Mouse (Mus musculus) cerebellum, adult 8-10 months (tissue): ENCODE measurements at regions not wholly inside any gene's neighbourhood (a gene's known extent, or its start where the extent isn't known, plus 50 kb on each side); places are given as distances from the start of the nearest gene placed in this dataset.

Experiments used
- DNase-seq: peaks from one replicate; pipeline ENCODE4 v3.0.0; 2022

GRCm38 (mm10) chr9:46443191-46444095, 123.7 kb upstream of the 4931429L15Rik start:
- DNase-seq: no peak

- no peak for DNase-seq
Measured at GRCm38 (mm10) chr9:46442739-46443181, 123.0 kb upstream of the 4931429L15Rik start.

- no peak for DNase-seq
Measured at GRCm38 (mm10) chr9:46440226-46440625, 120.4 kb upstream of the 4931429L15Rik start.

DNA sequence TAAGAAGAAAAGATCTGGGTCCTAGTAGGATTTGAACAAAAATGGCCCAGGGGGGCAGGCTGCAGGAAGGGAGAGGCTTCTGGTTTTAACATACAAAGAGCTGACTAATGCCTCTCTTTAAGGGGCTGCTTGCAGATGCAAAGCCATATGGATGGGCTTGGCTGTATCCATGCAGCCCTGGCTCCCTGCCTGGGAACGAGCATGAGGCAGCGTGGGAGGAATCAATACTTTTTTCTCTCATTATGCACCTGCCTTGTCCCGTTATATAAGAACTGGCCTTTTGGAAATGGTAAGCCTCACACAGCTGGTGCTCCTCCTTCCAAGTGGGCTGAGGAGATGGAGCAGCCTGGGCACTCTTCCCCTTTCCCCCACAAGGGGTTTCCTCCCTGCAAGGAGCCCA, 114.9 kb upstream of the 4931429L15Rik start:
- DNase-seq: peak; percentile 37

DNA sequence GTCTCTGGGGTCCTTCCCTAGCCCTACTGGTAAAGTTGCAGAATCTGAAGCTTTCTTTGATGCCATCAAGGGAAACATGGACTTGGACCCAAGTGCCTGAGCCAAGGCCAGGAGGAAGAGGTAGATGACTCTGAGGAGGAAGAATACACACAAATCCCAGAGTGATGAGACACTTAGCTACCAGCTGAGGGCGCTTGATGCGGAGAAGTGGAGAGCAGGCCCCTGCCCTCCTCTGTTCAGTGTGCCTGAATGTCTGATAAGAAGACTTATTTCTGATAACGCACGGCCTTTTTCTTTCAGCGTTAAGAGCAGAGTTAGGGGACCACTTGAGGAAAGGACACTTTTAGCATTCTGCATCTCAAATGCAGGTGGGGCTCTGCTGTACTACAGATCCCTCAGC, 113.9 kb upstream of the 4931429L15Rik start:
- DNase-seq: no peak

DNA sequence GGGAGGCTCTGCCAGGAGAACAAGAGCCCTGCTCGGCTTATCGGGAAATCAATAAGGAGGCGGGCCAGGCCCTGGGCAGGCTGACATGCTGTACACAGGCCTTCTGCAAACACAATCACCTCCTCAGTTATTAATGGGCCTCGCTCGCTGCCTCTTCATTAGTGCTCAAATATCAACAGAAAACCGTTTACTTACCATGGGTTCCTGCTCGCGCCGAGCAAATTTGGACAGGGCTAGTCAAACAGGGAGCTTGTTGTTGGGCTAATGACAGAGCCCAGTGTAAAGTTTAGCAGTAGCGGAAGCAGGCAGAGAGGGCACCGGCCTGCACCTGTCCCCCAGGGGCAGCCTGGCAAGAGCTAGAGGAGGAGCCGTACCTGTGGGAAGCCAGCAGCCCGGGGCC, 111.3 kb upstream of the 4931429L15Rik start:
- DNase-seq: no peak

DNA sequence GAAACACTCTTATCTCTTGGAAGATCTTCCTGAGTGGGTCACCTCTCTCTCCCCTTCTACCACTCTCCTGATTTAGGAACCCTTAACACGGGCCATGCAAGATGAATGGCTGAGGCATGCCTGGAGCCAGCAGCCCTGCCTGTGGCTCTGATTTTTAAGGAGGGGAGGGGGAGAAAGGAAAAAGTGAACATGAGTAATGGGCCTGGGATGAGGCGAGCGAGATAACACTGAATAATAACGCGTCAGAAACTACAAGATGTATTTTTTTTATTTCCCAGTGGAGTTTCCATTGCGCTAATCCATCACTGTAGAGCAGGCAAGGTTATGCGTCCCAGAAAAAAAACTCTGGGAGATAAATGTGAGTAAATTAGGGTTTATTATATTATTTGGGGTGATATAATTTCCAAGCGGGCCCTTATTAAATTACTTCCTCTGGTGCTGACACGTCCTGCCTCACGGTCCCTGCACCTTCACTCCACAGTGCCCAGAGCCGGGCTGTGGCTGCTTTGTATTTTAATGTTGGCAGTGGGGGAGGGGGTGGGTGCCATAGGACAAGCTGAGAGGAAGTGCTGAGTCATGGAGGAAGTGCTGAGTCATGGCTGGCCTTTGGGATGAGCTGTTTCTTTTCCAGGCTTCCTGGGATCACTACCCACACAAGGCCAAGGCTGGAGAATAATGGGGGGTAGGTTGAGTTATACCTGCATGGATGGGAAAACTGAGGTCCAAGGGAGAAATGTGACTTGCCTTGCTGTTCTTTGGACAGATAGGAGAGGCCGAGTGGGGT, 103.6 kb upstream of the 4931429L15Rik start:
- DNase-seq: no peak

DNA sequence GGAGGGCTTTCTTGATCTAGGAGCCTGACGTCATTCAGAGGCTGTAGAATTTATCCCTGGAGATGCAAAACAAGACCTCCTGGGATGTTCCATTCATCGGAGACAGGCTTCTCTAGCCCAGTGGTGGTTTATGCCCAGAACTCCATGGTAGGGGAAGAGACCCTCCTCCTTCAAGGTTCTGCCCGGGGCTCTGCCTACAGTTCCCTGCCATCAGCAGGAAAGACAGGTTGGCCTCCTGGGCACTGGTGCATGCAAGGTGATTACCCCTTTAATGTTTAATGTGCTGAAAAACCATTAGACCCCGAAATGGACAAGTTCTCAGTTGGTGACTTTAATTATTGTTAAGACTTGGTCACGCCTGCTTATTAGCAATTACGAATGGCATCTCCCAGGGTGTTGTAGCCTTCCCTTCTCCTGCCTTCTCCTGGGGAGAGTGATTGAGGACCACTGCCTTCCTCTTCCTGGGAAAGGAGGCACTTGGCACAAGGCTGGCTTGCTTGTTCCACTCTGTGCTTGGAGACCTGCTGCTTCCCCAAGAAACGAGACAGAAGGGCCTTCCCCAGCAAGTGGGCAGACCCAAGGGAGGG, 102.0 kb upstream of the 4931429L15Rik start:
- no peak for DNase-seq

GRCm38 (mm10) chr9:46411686-46412085, 91.9 kb upstream of the 4931429L15Rik start:
- DNase-seq: no peak

DNA sequence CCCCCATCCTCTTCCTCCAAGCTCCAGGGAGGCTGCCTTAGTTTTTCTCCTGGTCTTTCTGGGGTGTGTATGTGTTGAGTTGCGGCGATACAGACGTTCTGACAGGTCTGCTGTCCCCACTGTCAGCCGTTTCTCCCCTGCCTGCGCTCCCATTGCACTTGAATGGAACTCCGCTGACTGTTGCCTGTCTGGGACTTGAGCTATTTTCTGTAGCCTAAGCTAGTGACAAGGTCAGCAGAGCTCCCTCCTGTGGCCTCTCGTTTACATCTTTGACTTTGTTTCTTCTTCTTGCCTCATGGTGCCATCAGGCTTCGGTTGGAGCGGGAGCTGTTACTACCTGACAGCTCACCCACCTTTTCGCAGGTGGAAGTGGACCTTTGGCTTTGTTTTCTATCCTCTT, 89.0 kb upstream of the 4931429L15Rik start:
- DNase-seq: no peak

GRCm38 (mm10) chr9:46406606-46407005, 86.8 kb upstream of the 4931429L15Rik start:
- DNase-seq: no peak

DNA sequence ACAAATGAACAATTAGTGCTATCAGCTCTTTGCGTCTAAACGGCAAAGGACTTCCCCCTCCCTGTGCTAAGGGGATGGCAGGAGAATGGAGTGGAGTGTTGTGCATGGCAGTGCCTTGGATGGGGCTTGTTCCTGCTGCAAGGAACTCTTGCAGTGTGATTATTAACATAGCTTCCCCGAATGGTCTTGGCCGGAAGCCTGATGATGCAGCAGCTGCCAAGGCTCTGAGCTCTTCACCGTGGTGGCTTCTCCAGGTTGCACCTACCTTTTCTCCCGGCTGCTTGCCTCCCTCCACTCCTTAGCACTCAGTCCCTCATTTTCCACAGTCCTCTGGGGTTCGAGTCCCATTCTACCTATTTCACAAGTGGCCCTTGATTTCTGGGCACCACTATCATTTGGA, 76.8 kb upstream of the 4931429L15Rik start:
- DNase-seq: no peak

DNA sequence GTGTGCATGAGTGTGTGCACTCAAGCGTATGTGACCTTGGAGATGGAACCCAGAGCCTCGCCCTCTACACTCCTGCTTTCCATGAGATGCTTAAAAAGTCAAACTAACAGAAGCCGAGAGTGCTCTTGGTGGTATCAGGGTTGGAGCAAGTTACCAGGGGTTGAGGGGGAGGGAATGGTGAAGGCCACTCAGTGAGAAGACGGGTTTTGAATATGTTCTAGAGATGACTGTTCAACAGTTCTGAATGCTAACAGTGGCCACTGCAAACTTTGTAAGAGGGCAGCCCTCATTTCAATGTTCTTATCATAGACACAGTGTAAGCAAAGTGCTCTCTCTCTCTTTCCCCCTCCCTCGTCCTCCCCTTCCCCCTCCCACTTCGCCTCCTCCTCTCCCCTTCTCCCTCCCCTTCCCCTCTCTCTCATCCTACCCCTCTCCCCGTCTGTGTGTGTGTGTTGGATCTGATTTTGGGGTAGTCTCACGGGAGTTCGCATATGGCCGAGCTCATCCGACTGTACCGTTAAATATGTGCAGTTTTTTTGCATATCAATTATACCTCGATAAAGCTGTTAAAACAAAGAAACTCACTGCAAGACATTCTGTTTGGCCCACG, 75.5 kb upstream of the 4931429L15Rik start:
- DNase-seq: no peak

DNA sequence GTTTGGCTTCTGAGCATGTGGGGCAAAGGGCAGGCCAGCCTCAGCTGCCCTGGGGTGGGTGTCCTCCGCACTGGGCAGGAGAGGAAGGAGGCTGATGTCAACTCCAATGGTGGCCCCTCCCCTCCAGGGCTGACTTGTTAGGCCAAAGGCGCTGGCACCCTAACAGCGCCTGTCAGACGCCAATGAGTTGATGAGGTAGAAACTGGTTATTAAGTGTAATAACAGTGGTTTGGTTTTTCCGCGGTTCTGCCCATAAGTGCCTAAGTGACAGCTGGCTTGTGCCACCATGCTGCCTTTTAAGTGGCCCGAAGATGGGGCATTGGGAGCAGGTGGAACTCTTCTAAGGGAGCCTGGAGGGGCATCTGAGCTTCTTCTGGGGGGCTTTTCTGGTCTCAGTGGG, 74.5 kb upstream of the 4931429L15Rik start:
- no peak for DNase-seq

- DNase-seq: peak; percentile 79
Measured at GRCm38 (mm10) chr9:46392641-46393321, 73.0 kb upstream of the 4931429L15Rik start.

DNA sequence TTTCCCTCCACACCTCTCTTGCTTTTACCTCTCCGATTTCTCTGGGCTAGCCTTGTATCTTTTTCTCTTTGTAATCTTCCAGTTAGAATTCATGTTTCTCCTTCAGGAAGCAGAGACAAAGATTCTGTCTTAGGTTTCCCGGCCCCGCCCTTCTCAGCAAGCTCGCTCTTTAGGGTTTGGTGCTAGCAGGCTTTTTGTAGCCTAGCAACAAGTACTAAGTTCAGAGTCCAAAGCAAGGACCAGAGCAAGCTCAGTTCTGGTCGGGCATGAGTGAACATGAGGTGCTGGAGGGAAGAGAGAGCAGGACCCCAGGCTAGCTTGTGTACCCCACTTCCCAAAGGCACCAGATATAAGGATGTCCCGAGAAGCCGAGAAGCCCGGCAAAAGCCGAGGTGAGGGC, 70.0 kb upstream of the 4931429L15Rik start:
- no peak for DNase-seq

- no peak for DNase-seq
Measured at GRCm38 (mm10) chr9:46388677-46389676, 69.2 kb upstream of the 4931429L15Rik start.

DNA sequence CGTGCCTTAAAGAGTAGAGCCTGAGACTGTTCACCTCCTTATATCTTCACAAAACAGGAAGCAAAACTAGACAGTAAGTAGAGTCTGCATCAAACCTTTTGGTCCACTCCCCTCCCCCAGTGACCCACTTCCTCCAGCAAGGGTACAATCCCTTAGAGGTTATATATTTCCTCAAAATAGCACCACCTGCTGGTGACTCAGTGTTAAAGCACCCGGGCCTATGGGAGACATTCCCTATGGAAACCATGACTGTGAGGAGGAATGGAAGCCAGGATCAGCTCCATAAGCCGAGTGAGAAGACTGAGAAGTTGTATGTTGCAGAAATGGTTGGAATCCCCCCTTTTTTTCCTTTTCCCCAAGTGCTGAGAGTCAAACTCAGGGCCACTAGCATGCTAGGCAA, 66.5 kb upstream of the 4931429L15Rik start:
- DNase-seq: no peak

DNA sequence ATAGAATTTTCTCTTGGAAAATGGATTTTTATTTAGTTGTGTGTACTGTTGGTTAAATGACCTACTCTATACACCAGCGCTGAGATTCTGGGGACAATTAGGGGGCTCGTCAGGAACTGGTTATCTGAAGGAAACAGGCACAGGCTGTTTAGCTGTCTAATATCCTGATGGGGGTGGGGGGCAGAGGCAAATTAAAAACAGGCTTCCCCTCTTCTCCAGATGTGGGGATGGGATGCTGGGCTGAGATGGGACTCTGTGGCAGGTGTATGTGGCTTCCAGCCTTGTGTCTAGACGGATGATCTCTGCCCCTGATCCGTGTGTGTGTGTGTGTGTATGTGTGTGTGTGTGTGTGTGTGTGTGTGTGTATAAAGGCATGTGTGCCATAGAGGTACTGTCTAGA, 61.6 kb upstream of the 4931429L15Rik start:
- DNase-seq: no peak

GRCm38 (mm10) chr9:46379453-46379852, 59.7 kb upstream of the 4931429L15Rik start:
- DNase-seq: no peak

DNA sequence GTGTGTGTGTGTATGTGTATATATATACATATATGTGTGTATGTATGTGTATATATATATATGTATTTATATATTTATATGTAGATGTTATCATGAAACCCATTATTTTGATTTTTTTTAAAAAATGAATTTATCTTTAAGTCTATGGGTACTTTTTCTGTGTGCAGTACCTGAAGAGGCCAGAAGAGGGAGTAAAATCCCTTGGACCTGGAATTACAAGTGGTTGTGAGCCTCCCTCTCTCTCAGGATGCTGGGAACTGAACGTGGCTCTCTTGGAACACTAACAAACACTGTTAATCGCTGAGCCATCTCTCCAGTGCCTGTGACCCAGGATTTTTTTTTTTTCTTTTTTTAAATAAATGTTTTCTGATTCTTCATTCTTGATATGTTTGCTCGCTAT, 58.6 kb upstream of the 4931429L15Rik start:
- no peak for DNase-seq
